Mouse (Mus musculus): ENCODE data around the gene Ftl1. TPM values are rescaled to one million over a fixed set of nuclear protein-coding genes. Genes with fewer than 3 reads are reported as not detected.
A peak's percentile ranks its signal among the peaks of the same experiment; 100 is the strongest.

Gene Ftl1
- total and polyA plus RNA-seq, 2 experiments from 2014 or later: 1,107 to 2,163 TPM

DNA sequence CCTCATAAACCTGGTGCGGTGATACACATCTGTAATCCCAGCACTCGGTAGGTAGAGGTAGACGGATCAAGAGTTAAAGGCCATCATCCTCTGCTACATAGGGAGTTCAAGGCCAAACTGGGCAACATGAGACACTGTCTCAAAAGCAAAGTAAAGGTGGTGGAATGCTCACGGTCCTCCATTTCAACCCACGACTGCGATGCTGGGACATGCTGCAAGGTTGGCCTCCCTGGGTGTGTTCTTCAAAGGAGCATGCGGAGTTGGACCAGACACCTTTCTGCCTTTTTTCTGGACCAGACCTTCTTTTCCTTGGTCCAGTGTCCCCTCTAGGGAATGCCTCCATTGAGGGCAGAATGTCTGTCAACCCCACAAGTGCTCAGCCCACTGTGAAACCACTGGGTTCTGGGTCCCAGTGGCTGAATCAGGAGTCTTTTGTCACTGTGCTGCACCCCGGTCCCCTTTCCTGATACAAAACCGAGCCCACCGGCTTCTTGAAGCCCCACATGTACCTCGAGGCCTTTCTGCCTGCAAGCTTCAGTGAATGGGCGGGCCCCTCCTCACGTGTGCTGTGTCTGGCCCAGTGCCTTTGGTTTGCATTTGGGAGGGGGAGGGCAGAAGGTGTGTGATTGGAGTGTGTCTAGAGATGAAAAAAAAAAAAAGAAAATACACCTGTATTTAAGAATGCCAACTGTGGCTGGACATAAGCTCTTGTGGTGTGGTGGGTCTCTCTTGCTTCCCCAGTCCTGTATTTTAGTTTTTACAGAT lies 3.6 kb downstream of the Ftl1 start:
- no peak overlapping the region for H3K4me3 ChIP-seq (ENCODE audit: low read depth, low read length)
- peaks cover 21% of the 10 kb centered on the region for H3K4me1 ChIP-seq (ENCODE audit: control insufficient read depth, insufficient read depth)
- no peak for TF ChIP-seq CTCF (IDR thresholded peaks at IDR 0.05; ENCODE audit: low read depth)
- TF ChIP-seq EP300 (IDR thresholded peaks at IDR 0.05; ENCODE audit: low read depth): no peak
- no peak overlapping the region for H3K4me2 ChIP-seq (ENCODE audit: low read depth, low read length)
- H3K27me3 ChIP-seq (ENCODE audit: control insufficient read depth, insufficient read depth, low read length): no peaks in the 10 kb centered on the region
- peaks cover 62% of the 10 kb centered on the region for H3K36me3 ChIP-seq (replicated peaks; ENCODE audit: control insufficient read depth, insufficient read depth, low read length)
- ATAC-seq (ENCODE audit: insufficient read depth, low read depth) (no peak), DNase-seq (ENCODE audit: low spot score) (no peak)
- WGBS: 68% methylated on average over 13 of the region's 13 CpGs
- H3K9ac ChIP-seq (replicated peaks; ENCODE audit: low read depth, low read length): no peak overlapping the region
- H3K9me3 ChIP-seq (replicated peaks; ENCODE audit: control insufficient read depth, low read length): no peaks in the 10 kb centered on the region
- no peak overlapping the region for H3K27ac ChIP-seq (ENCODE audit: low read depth)

DNA sequence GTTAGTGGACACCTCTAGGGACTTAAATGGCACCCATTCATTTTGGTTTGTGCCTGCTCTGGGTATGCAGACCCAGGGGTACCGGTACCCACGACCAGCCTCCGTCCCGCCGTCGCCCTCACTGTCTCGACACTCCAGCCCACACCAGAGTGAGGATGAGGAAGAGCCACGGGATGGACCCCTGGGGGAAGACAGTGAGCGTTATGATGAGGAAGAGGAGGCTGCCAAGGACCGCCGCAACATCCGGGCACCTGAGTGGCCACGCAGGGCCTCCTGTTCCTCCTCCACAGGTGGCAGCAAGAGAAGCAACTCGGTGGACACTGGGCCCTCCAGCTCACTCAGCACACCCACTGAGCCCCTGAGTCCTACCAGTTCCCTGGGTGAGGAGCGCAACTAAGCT lies 4.7 kb downstream of the Ftl1 start:
- Histone ChIP-seq H3K36me3 (replicated peaks; ENCODE audit: control insufficient read depth, insufficient read depth, low read length) (peaks cover 63% of the 10 kb centered on the region), H3K9ac (replicated peaks; ENCODE audit: low read depth, low read length) (no peak overlapping the region), H3K27me3 (ENCODE audit: control insufficient read depth, insufficient read depth, low read length) (no peaks in the 10 kb centered on the region), H3K4me3 (ENCODE audit: low read depth, low read length) (no peak overlapping the region), H3K4me1 (ENCODE audit: control insufficient read depth, insufficient read depth) (peaks cover 12% of the 10 kb centered on the region; the same call in 1 of the 2 replicates), H3K9me3 (replicated peaks; ENCODE audit: control insufficient read depth, low read length) (no peaks in the 10 kb centered on the region), H3K4me2 (ENCODE audit: low read depth, low read length) (no peak overlapping the region), H3K27ac (ENCODE audit: low read depth) (no peak overlapping the region)
- no peak for ATAC-seq (ENCODE audit: insufficient read depth, low read depth)
- WGBS: 92% methylated on average over 10 of the region's 15 CpGs
- no peak for TF ChIP-seq EP300 (IDR thresholded peaks at IDR 0.05; ENCODE audit: low read depth)
- no peak for TF ChIP-seq CTCF (IDR thresholded peaks at IDR 0.05; ENCODE audit: low read depth)
- DNase-seq (ENCODE audit: low spot score): no peak

DNA sequence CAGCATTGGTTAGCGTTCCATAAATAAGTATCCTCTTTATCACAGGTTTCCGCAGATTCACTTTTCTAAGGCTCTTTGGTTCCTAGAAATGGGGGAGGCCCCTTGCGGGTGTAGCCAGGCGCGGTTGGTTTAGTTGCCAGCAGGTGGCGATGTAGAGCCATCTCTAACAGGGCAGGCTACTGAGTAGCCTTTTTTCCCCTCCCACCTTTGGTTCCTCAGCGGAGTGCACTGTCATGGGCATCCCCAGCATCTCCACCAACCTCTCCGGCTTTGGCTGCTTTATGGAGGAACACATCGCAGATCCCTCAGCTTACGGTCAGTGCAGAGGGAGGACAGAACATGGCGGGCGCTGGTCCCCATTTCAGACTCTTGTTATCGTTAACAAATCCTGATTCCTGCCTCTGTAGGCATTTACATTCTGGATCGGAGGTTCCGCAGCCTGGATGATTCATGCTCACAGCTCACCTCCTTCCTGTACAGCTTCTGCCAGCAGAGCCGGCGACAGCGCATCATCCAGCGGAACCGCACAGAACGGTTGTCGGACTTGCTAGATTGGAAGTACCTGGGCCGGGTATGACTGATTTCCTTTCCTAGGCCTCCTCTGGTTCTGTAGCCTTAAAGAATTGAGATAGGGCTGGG lies 8.2 kb downstream of the Ftl1 start:
- WGBS: 56% methylated on average over 23 of the region's 23 CpGs

DNA sequence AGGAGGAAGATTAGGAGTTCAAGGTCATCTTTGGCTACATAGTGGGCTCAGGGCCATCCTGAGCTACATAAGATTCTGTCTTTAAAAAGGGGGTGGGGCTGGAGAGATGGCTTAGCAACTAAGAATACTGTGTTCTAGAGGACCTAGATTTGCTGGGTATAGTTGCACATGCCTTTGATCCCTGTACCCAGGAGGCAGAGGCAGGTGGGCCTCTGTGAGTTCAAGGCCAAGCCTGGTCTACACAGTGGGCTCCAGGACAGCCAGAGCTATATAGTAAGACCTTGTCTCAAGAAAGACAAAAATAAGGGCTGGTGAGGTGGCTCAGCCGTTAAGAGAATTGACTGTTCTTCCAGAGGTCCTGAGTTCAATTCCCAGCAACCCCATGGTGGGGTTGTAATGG lies 9.7 kb downstream of the Ftl1 start:
- Histone ChIP-seq H3K9me3 (replicated peaks; ENCODE audit: control insufficient read depth, low read length) (no peaks in the 10 kb centered on the region), H3K27ac (ENCODE audit: low read depth) (no peak overlapping the region), H3K4me3 (ENCODE audit: low read depth, low read length) (no peak overlapping the region), H3K9ac (replicated peaks; ENCODE audit: low read depth, low read length) (no peak overlapping the region), H3K36me3 (replicated peaks; ENCODE audit: control insufficient read depth, insufficient read depth, low read length) (peaks cover 71% of the 10 kb centered on the region), H3K27me3 (ENCODE audit: control insufficient read depth, insufficient read depth, low read length) (no peaks in the 10 kb centered on the region), H3K4me1 (ENCODE audit: control insufficient read depth, insufficient read depth) (no peaks in the 10 kb centered on the region), H3K4me2 (ENCODE audit: low read depth, low read length) (no peak overlapping the region)
- no peak for TF ChIP-seq EP300 (IDR thresholded peaks at IDR 0.05; ENCODE audit: low read depth)
- TF ChIP-seq CTCF (IDR thresholded peaks at IDR 0.05; ENCODE audit: low read depth): no peak
- no peak for ATAC-seq (ENCODE audit: insufficient read depth, low read depth)
- DNase-seq (ENCODE audit: low spot score): no peak
- 92% methylated on average over 1 of the region's 1 CpGs for WGBS

More for the DNA sequence above, 8.2 kb downstream of the Ftl1 start:
- Histone ChIP-seq H3K4me3 (ENCODE audit: low read depth, low read length) (no peak overlapping the region), H3K36me3 (replicated peaks; ENCODE audit: control insufficient read depth, insufficient read depth, low read length) (peaks cover 65% of the 10 kb centered on the region), H3K9ac (replicated peaks; ENCODE audit: low read depth, low read length) (no peak overlapping the region), H3K4me2 (ENCODE audit: low read depth, low read length) (no peak overlapping the region), H3K27me3 (ENCODE audit: control insufficient read depth, insufficient read depth, low read length) (no peaks in the 10 kb centered on the region), H3K4me1 (ENCODE audit: control insufficient read depth, insufficient read depth) (no peaks in the 10 kb centered on the region), H3K27ac (ENCODE audit: low read depth) (no peak overlapping the region), H3K9me3 (replicated peaks; ENCODE audit: control insufficient read depth, low read length) (no peaks in the 10 kb centered on the region)
- peak; percentile 74 for DNase-seq (ENCODE audit: low spot score)
- TF ChIP-seq EP300 (IDR thresholded peaks at IDR 0.05; ENCODE audit: low read depth) (no peak), CTCF (IDR thresholded peaks at IDR 0.05; ENCODE audit: low read depth) (peak; percentile 81)
- peak; percentile 76 for ATAC-seq (ENCODE audit: insufficient read depth, low read depth)

DNA sequence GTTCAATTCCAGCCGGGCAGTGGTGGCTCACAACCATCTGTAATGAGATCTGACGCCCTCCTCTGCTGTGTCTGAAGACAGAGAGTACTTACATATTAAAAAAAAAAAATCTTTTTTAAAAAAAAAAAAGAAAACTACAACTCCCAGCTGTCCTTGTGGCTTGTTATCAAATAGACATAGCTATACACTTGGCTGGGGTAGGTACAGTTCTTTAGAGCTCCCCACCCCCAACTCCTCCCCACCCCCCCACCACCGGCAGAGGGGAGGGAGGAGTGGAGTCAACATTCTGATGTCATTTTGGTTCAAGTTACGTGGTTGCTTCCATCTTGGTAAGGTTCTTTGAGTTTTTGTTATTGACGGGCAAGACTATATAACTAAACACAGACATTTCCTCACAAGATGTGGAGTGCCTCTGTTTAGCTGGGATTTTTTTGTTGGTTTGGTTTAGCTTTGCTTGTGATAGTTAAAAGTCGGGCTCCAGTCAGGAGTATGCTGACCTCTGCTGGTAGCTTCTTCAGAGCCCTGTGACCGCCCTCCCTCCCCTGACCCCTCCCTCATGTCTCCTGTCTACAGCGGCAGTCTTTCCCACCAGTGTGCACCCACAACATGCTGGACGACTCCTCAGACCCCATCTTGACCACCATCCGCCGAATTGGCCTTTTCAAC lies 12.2 kb downstream of the Ftl1 start:
- H3K27me3 ChIP-seq (ENCODE audit: control insufficient read depth, insufficient read depth, low read length): no peaks in the 10 kb centered on the region
- H3K27ac ChIP-seq (ENCODE audit: low read depth): no peak overlapping the region
- ATAC-seq (ENCODE audit: insufficient read depth, low read depth): peak; percentile 61
- peak; percentile 58 for TF ChIP-seq CTCF (IDR thresholded peaks at IDR 0.05; ENCODE audit: low read depth)
- no peak for TF ChIP-seq EP300 (IDR thresholded peaks at IDR 0.05; ENCODE audit: low read depth)
- peak; percentile 74 for DNase-seq (ENCODE audit: low spot score)
- no peaks in the 10 kb centered on the region for H3K4me1 ChIP-seq (ENCODE audit: control insufficient read depth, insufficient read depth)
- H3K9ac ChIP-seq (replicated peaks; ENCODE audit: low read depth, low read length): 0 out of 2 replicates have a peak overlapping the region, but pooled peaks have one; percentile 22
- H3K9me3 ChIP-seq (replicated peaks; ENCODE audit: control insufficient read depth, low read length): no peaks in the 10 kb centered on the region
- no peak overlapping the region for H3K4me2 ChIP-seq (ENCODE audit: low read depth, low read length)
- peaks cover 73% of the 10 kb centered on the region for H3K36me3 ChIP-seq (replicated peaks; ENCODE audit: control insufficient read depth, insufficient read depth, low read length)
- WGBS: 31% methylated on average over 11 of the region's 11 CpGs
- no peak overlapping the region for H3K4me3 ChIP-seq (ENCODE audit: low read depth, low read length)
